Mouse (Mus musculus): ENCODE results near the gene Ppp1r27. TPM values are rescaled to one million over a fixed set of nuclear protein-coding genes. Genes with fewer than 3 reads are reported as not detected.

The Ppp1r27 gene
- total and polyA plus RNA-seq, 3 experiments: 0.34 to 0.96 TPM; not detected in 1

DNA sequence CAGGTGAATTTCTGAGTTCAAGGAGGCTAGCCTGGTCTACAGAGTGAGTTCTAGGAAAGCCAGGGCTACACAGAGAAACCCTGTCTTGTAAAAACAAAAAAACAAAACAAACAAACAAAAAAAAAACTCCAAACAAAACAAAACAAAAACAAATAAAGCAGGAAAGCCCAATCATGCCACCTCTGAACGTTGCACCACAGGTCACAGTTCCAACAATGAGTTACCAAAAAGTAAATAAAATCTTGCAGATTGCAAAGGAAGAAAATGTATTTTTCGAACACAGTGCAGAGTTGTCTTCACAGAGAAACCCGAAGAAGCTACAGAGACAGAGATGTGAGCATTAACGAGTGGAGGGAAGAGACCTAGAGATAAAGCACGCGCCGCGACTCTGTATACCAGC, 28.4 kb downstream of the Ppp1r27 start:
- H3K27me3 ChIP-seq (ENCODE audit: control insufficient read depth, insufficient read depth, low read length): no peaks in the 10 kb centered on the region
- peaks cover 14% of the 10 kb centered on the region for H3K4me1 ChIP-seq (ENCODE audit: control insufficient read depth, insufficient read depth, low read length)
- WGBS: 82% methylated on average over 8 of the region's 8 CpGs
- TF ChIP-seq CTCF (IDR thresholded peaks at IDR 0.05) (no peak), POLR2A (IDR thresholded peaks at IDR 0.05; ENCODE audit: insufficient read depth, low read depth, low read length) (no peak), EP300 (IDR thresholded peaks at IDR 0.05; ENCODE audit: insufficient read depth, low read depth, low read length) (no peak)
- H3K27ac ChIP-seq: no peak overlapping the region
- DNase-seq: no peak
- H3K79me2 ChIP-seq (replicated peaks; ENCODE audit: control insufficient read depth, insufficient read depth, low read length): no peaks in the 10 kb centered on the region
- intact Hi-C loops (cut with DNase I): no loop called here
- peaks cover 3% of the 10 kb centered on the region; the same call in 1 of the 2 replicates for H3K36me3 ChIP-seq (ENCODE audit: control insufficient read depth, insufficient read depth, low read length)
- H3K4me3 ChIP-seq: no peak overlapping the region
- H3K9ac ChIP-seq (ENCODE audit: low read depth, low read length): no peak overlapping the region

- Histone ChIP-seq H3K4me3 (no peak overlapping the region), H3K27ac (peak overlapping the region; percentile 89), H3K9ac (ENCODE audit: low read depth, low read length) (no peak overlapping the region), H3K4me1 (ENCODE audit: control insufficient read depth, insufficient read depth, low read length) (peaks cover 14% of the 10 kb centered on the region), H3K36me3 (ENCODE audit: control insufficient read depth, insufficient read depth, low read length) (peaks cover 3% of the 10 kb centered on the region; the same call in 1 of the 2 replicates), H3K79me2 (replicated peaks; ENCODE audit: control insufficient read depth, insufficient read depth, low read length) (no peaks in the 10 kb centered on the region), H3K27me3 (ENCODE audit: control insufficient read depth, insufficient read depth, low read length) (no peaks in the 10 kb centered on the region)
- intact Hi-C loops (cut with DNase I): loop anchor here (2.0 kb wide), 1 partner anchor 18 kb away; no protein-coding TSS in a partner anchor
- peak; percentile 70 to 82 for DNase-seq
- 61% methylated on average over 5 of the region's 5 CpGs for WGBS
- 0 out of 2 replicates have a peak, but pooled peaks have one; percentile 28 for TF ChIP-seq POLR2A (IDR thresholded peaks at IDR 0.05; ENCODE audit: insufficient read depth, low read depth, low read length)
- TF ChIP-seq CTCF (IDR thresholded peaks at IDR 0.05): no peak
- TF ChIP-seq EP300 (IDR thresholded peaks at IDR 0.05; ENCODE audit: insufficient read depth, low read depth, low read length): peak; percentile 85
These were observed 29.9 kb downstream of the Ppp1r27 start for GRCm38 (mm10) chr11:120520967-120521540.

DNA sequence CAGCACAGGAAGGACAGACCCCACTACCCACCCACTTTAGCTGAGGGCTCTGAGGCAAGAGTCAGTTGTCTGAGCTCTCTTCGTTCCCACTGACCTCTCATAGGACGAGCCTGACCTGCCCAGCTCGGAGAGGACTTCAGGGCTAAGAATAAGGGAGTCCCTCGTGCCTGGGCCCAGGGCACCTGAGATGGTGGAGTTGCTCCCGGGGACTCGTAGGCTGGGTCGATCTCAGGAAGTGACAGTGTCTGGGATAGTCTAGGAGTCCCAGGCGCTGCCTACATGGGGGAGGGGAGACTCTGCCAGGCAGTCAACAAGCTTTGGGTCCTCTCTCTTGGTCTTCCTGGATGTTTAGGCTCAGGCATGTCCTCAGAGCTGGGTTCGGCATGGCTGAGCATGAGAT, 30.4 kb downstream of the Ppp1r27 start:
- WGBS: 65% methylated on average over 9 of the region's 9 CpGs
- H3K9ac ChIP-seq (ENCODE audit: low read depth, low read length): 0 out of 2 replicates have a peak overlapping the region, but pooled peaks have one; percentile 15
- no peak for DNase-seq
- intact Hi-C loops (cut with DNase I): loop anchor here (2.0 kb wide), 1 partner anchor 18 kb away; no protein-coding TSS in a partner anchor
- TF ChIP-seq EP300 (IDR thresholded peaks at IDR 0.05; ENCODE audit: insufficient read depth, low read depth, low read length) (no peak), POLR2A (IDR thresholded peaks at IDR 0.05; ENCODE audit: insufficient read depth, low read depth, low read length) (no peak), CTCF (IDR thresholded peaks at IDR 0.05) (no peak)
- peaks cover 14% of the 10 kb centered on the region for H3K4me1 ChIP-seq (ENCODE audit: control insufficient read depth, insufficient read depth, low read length)
- H3K4me3 ChIP-seq: no peak overlapping the region
- H3K27me3 ChIP-seq (ENCODE audit: control insufficient read depth, insufficient read depth, low read length): no peaks in the 10 kb centered on the region
- no peaks in the 10 kb centered on the region for H3K79me2 ChIP-seq (replicated peaks; ENCODE audit: control insufficient read depth, insufficient read depth, low read length)
- peaks cover 3% of the 10 kb centered on the region; the same call in 1 of the 2 replicates for H3K36me3 ChIP-seq (ENCODE audit: control insufficient read depth, insufficient read depth, low read length)
- peak overlapping the region; percentile 89 for H3K27ac ChIP-seq

DNA sequence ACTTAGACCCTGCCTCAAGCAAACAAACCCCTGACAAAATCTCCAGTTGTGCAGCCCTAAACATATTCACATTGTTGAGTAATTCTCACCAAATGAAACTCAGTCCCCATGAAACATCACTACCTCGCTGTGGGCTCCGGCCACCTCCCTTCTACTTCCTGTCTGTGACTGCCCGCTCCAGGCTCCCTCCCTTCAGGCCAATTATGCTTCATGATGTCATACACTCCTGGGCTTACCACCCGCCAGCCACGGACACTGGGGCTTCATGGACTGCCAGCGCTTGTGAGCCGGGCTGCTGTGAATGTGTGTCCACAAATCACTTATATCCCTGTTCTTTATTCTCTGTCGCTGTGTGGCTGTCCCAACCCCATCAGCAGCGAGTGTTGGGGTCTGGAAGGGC, 31.2 kb downstream of the Ppp1r27 start:
- H3K9ac ChIP-seq (ENCODE audit: low read depth, low read length): peak overlapping the region; percentile 50
- 7% methylated on average over 9 of the region's 9 CpGs for WGBS
- H3K79me2 ChIP-seq (replicated peaks; ENCODE audit: control insufficient read depth, insufficient read depth, low read length): no peaks in the 10 kb centered on the region
- peak; percentile 73 to 84 for DNase-seq
- intact Hi-C loops (cut with DNase I): loop anchor here (2.0 to 10.0 kb wide), 3 partner anchors 19 to 255 kb away; partner anchors contain the start of gene Mcrip1
- H3K27ac ChIP-seq: peak overlapping the region; percentile 89
- H3K4me3 ChIP-seq: peak overlapping the region; percentile 25
- TF ChIP-seq EP300 (IDR thresholded peaks at IDR 0.05; ENCODE audit: insufficient read depth, low read depth, low read length) (0 out of 2 replicates have a peak, but pooled peaks have one; percentile 28), CTCF (IDR thresholded peaks at IDR 0.05) (no peak), POLR2A (IDR thresholded peaks at IDR 0.05; ENCODE audit: insufficient read depth, low read depth, low read length) (peak; percentile 64)
- H3K27me3 ChIP-seq (ENCODE audit: control insufficient read depth, insufficient read depth, low read length): no peaks in the 10 kb centered on the region
- H3K4me1 ChIP-seq (ENCODE audit: control insufficient read depth, insufficient read depth, low read length): peaks cover 14% of the 10 kb centered on the region
- peaks cover 3% of the 10 kb centered on the region; the same call in 1 of the 2 replicates for H3K36me3 ChIP-seq (ENCODE audit: control insufficient read depth, insufficient read depth, low read length)

- H3K36me3 ChIP-seq (ENCODE audit: control insufficient read depth, insufficient read depth, low read length): peaks cover 3% of the 10 kb centered on the region; the same call in 1 of the 2 replicates
- no peak overlapping the region for H3K4me3 ChIP-seq
- intact Hi-C loops (cut with DNase I): loop anchor here (2.0 to 10.0 kb wide), 2 partner anchors 30 to 256 kb away; partner anchors contain the start of gene Mcrip1
- no peak for TF ChIP-seq EP300 (IDR thresholded peaks at IDR 0.05; ENCODE audit: insufficient read depth, low read depth, low read length)
- TF ChIP-seq POLR2A (IDR thresholded peaks at IDR 0.05; ENCODE audit: insufficient read depth, low read depth, low read length): no peak
- TF ChIP-seq CTCF (IDR thresholded peaks at IDR 0.05): no peak
- no peaks in the 10 kb centered on the region for H3K27me3 ChIP-seq (ENCODE audit: control insufficient read depth, insufficient read depth, low read length)
- no peak for DNase-seq
- H3K27ac ChIP-seq: peak overlapping the region; percentile 17; the same call in 1 of the 2 replicates
- WGBS: 50% methylated on average over 6 of the region's 6 CpGs
- H3K79me2 ChIP-seq (replicated peaks; ENCODE audit: control insufficient read depth, insufficient read depth, low read length): no peaks in the 10 kb centered on the region
- H3K4me1 ChIP-seq (ENCODE audit: control insufficient read depth, insufficient read depth, low read length): peaks cover 14% of the 10 kb centered on the region
- no peak overlapping the region for H3K9ac ChIP-seq (ENCODE audit: low read depth, low read length)
These were observed 32.4 kb downstream of the Ppp1r27 start for GRCm38 (mm10) chr11:120518558-120518957.

GRCm38 (mm10) chr11:120518027-120518426, 32.9 kb downstream of the Ppp1r27 start:
- Histone ChIP-seq H3K4me1 (ENCODE audit: control insufficient read depth, insufficient read depth, low read length) (peaks cover 14% of the 10 kb centered on the region), H3K79me2 (replicated peaks; ENCODE audit: control insufficient read depth, insufficient read depth, low read length) (no peaks in the 10 kb centered on the region), H3K36me3 (ENCODE audit: control insufficient read depth, insufficient read depth, low read length) (peaks cover 3% of the 10 kb centered on the region; the same call in 1 of the 2 replicates), H3K4me3 (no peak overlapping the region), H3K9ac (ENCODE audit: low read depth, low read length) (no peak overlapping the region), H3K27me3 (ENCODE audit: control insufficient read depth, insufficient read depth, low read length) (no peaks in the 10 kb centered on the region), H3K27ac (peak overlapping the region; percentile 20; the same call in 1 of the 2 replicates)
- intact Hi-C loops (cut with DNase I): loop anchor here (2.0 to 10.0 kb wide), 2 partner anchors 31 to 257 kb away; partner anchors contain the start of gene Mcrip1
- DNase-seq: peak; percentile 68 to 79
- 35% methylated on average over 6 of the region's 6 CpGs for WGBS
- peak; percentile 80; the same call in 1 of the 2 replicates for TF ChIP-seq EP300 (IDR thresholded peaks at IDR 0.05; ENCODE audit: insufficient read depth, low read depth, low read length)
- TF ChIP-seq CTCF (IDR thresholded peaks at IDR 0.05): no peak
- no peak for TF ChIP-seq POLR2A (IDR thresholded peaks at IDR 0.05; ENCODE audit: insufficient read depth, low read depth, low read length)

Measured in heart, adult 2 months (tissue).